Mouse (Mus musculus) A20 (cell line): ENCODE measurements around the gene 1700020N15Rik.
"Not testable (repeated sequence)": the region's sequence is repeated elsewhere in the genome, so short reads cannot be mapped to it uniquely, and the experiment has no call there.

Experiments
- DNase-seq: peaks from one replicate; pipeline ENCODE4 v3.0.0-alpha.2; 2011; ENCODE audit warnings: low read depth, low spot score

The 1700020N15Rik gene

DNA sequence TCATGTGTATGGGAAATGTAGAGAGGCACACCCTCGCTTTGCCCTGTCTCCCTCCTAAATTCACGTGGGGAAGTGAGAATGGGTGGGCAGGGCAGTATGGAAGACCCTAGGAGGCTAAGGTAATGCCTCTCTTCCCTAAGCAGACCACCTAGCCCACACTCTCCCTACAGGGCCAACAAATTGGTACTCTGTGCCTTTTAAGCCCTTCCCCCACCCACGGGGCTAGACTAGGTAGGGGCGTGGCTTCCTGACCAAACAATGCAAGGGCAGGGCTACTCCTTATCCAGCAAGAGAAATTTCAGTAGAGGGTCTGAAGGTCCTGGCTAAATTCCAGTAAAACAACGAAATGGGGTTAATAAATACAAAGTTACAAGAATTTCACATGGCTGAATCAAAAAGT is at the start of gene 1700020N15Rik:
Gene 1700020N15Rik, plus strand, starts transcription at position 301 of the 400 bp plus-strand sequence.
- not testable (repeated sequence) for DNase-seq

DNA sequence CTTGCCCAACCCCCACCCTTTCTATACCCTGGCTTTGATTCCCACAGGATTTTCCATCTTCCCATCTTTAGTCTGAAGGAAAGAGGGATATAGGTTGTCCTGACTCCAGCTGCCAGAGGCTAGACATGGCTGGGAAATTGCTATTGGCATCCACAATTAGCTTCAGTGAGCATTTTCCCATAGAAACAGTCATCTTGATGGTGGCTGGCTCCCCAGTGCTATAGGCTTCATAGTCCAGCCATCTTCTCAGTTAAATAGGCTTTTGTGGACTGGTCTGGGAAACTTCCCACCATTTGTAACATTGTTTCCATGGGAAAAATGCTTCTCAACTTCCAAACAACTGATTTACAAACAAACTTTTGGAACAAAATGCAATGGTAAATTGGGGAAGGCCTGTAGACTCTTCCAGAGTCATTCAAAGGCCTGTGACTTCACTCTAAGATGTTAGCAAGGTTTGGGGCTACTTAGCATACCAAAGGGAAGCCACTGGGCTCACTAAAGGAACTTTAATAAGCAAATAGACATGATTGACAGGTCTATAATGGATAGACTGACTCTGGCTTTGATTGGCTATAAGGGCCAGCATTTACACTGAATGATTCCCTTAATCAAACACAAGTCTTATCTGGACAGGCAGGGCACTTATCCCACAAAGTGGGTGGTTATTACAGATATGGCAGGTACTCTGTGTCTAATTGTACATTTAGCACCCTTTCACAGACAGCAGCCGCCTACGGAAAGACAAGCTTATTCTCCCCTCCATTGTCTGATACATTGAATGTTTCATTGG is 31.9 kb downstream of the 1700020N15Rik start:
- DNase-seq = no peak
